Mouse (Mus musculus): Measurements from ENCODE around the gene Gckr.
"Not testable (repeated sequence)": the region's sequence is repeated elsewhere in the genome, so short reads cannot be mapped to it uniquely, and the experiment has no call there.

Gckr gene

DNA sequence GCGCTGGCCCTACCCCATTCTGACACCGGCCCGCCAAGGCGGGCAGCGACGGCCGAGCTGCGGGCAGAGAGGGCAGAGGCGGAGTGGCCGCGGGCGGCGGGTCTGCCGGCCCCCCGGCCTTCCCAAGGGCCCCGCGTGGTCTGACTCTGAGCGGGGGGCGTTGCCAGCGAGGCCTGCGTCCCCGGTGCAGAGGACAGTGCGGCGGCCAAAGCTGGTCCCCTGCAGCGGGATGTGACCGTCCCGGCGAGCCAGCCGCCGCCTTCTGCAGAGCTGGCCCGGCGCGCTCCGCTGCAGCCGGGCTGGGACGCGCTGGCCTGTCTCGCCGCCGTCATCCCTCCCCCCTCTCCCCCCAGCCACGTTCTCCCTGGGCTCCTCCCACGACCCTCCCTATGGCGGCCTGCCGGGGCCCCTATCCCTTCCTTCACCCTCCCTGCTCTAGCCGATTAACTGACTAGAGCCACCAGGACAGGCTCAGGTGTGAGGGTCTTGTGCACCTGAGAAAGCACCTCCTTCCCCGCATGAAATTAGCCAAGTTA lies 1.6 kb upstream of the Gckr start, which contains the start of gene Fndc4:
Gene Fndc4 (minus strand): TSS at position 475 of the 536 bp plus-strand sequence.
- DNase-seq, result peak; percentile 76

- DNase-seq, result no peak
These were observed 738 bp downstream of the Gckr start for GRCm38 (mm10) chr5:31297981-31298380.

- no peak for DNase-seq
These were observed 1.2 kb downstream of the Gckr start for GRCm38 (mm10) chr5:31298486-31298885.

GRCm38 (mm10) chr5:31301866-31302265 lies 4.6 kb downstream of the Gckr start:
- no peak for DNase-seq

GRCm38 (mm10) chr5:31303093-31303492 lies 5.8 kb downstream of the Gckr start:
- DNase-seq, result no peak

DNA sequence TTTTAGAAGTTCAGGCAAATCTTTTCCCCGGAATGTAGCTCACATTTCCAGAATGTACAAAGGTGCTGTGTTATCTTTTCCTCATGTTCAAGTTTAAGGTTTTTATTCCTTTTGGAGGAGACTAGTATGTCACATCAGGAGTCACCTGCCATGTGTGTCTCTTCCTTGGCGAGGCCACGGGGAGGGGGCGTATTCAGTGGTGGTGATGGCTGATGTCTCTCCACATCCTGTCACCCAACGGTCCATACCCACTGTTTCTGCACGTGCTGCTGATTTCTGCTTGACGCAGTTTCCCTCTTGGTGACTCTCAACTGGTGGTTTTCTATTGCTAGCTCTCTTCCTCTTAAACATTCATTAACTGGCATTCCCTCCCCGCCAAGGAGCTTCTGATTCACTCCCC lies 15.6 kb downstream of the Gckr start:
- no peak for DNase-seq

GRCm38 (mm10) chr5:31322776-31323175 lies 25.5 kb downstream of the Gckr start:
- no peak for DNase-seq

DNA sequence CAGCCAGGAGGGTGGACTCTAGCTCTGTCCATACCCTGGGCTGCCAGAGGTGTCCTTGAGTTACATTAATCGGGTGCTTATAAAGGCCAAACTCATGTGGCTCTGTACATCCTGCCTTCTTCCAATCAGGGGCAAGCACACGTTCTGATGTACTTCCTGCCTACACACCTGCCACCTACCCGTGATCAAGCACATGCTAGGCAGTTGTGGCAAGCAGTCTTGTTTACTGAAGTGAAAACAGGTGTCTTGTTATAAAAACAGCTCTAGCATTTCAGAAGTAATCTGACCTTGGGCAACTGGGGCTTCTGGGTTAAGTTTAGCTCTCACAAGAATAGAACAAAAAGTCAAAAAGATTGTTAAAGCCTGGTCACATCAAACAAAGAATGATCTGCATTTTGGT lies 26.8 kb downstream of the Gckr start:
- no peak for DNase-seq

DNA sequence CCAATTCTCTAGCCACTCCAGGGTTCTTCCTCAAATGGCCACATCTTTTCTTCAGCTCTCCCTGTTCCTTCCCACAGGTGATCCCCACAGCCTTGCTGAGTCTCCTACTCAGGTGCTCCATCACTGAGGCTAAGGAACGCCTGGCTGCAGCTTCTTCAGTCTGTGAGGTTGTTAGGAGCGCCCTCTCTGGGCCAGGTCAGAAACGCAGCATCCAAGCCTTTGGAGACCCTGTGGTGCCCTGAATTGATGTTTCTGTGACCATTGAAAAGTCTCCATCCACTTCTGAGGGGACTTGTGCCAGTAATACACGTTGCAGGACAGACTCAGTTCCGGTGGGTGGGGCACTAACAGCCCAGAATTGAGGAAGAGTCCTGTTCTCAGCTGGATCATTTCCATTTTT lies 29.6 kb downstream of the Gckr start:
- DNase-seq, result peak; percentile 8 to 14

DNA sequence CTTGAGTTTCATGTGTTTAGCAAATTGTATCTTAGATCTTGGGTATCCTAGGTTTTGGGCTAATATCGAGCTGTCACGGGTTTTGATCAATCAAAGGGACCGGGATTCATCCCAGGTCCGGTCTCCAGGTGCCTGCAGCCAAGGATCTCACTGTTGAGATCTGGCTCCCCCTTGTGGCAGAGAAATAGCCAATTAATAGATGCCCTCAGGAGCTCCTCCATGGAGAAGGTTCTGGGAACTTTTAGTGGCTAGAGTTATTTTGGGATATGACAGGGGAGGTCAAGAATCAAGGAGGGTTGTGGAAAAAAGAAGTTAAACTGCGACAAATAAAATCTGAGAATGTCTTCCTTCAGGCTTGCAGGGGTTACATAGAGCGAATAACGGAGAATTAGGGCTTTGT lies 31.0 kb downstream of the Gckr start:
- DNase-seq, result peak; percentile 73 to 76

GRCm38 (mm10) chr5:31357586-31357985 lies 60.3 kb downstream of the Gckr start:
- DNase-seq, result not testable (repeated sequence)

GRCm38 (mm10) chr5:31360955-31361354 lies 63.7 kb downstream of the Gckr start:
- DNase-seq, result no peak
